In the genomic region with DNA sequence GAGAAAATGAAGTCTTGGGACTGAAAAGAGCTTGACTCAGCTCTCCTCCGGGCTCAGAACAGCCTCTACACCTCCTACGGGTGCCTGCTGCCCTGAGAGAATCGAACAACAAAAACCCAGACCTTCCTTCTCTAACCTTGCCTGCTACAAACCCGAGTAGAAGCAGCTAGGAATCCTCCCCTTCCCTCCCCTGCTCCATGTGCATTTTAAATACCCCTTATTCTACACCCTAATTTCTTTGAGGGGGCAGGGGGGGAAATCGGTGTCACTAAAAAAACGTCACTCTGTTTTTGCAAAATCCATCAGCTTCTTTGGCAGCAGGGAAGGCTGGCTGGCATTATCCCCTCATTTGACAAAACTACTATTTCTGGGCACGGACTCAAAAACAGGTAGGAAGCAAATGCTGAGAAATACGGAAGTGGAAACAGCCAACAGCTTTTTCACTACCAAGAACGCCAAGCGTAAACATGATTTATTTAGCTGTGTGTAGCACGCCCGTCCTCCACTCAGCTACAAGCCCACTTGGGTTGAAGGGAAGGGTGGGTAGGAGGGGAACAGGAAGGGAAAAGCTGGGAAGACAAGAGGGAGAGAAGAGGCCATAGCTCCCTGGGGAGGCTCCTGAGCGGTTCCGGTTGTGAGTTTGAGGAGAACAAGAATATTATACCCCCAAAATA, we compare ENCODE assay signal across 9 mouse cellular contexts. TPM values are rescaled to one million over a fixed set of nuclear protein-coding genes. Genes with fewer than 3 reads are reported as not detected.
A peak's percentile ranks its signal among the peaks of the same experiment; 100 is the strongest.
DNase-seq lines count a peak whose midpoint lies in the region; ATAC-seq lines count a peak whose summit lies in the region.
"Had no signal": no experiment of that assay in that cellular context is flagged by ENCODE, and none has a peak within 500 bp of the region (broad histone marks: within the 10 kb centered on the region; RNA-seq: fewer than 3 reads in every experiment).

No protein-coding gene starts in this region.

- H3K4me1 ChIP-seq in heart, embryonic 16.5 days (ENCODE audit: control insufficient read depth, insufficient read depth, low read length): peaks cover 54% of the 10 kb centered on the region
- H3K4me1 ChIP-seq in embryonic facial prominence, embryonic 10.5 days: peaks cover 100% of the 10 kb centered on the region
- peaks cover 98% of the 10 kb centered on the region for H3K4me1 ChIP-seq in forebrain, embryonic 16.5 days (replicated peaks; ENCODE audit: control insufficient read depth, insufficient read depth, low read length)
- H3K4me1 ChIP-seq in midbrain, embryonic 10.5 days: peaks cover 99% of the 10 kb centered on the region
- H3K4me1 ChIP-seq in liver, embryonic 11.5 days (replicated peaks; ENCODE audit: control insufficient read depth, insufficient read depth, low read length): 0 out of 2 replicates have a peak, but pooled peaks cover 2% of the 10 kb centered on the region

- H3K4me2 ChIP-seq in heart, embryonic 16.5 days (ENCODE audit: low read depth, low read length): peak overlapping the region; percentile 49
- H3K4me2 ChIP-seq in forebrain, embryonic 16.5 days (ENCODE audit: low read length): peak overlapping the region; percentile 77
- H3K4me2 ChIP-seq in liver, embryonic 11.5 days: no peak overlapping the region

- H3K27me3 ChIP-seq in heart, embryonic 16.5 days (ENCODE audit: control insufficient read depth, insufficient read depth, low read length): peaks cover 3% of the 10 kb centered on the region
- peaks cover 52% of the 10 kb centered on the region for H3K27me3 ChIP-seq in embryonic facial prominence, embryonic 10.5 days (replicated peaks; ENCODE audit: low read depth, poor library complexity, severe bottlenecking)
- no peaks in the 10 kb centered on the region for H3K27me3 ChIP-seq in forebrain, embryonic 16.5 days (replicated peaks; ENCODE audit: control insufficient read depth, insufficient read depth, low read length)
- H3K27me3 ChIP-seq in midbrain, embryonic 10.5 days (ENCODE audit: low read depth, poor library complexity, severe bottlenecking): peaks cover 73% of the 10 kb centered on the region
- peaks cover 61% of the 10 kb centered on the region for H3K27me3 ChIP-seq in liver, embryonic 11.5 days (replicated peaks; ENCODE audit: control insufficient read depth, insufficient read depth, low read length)

- ATAC-seq in heart, embryonic 16.5 days (replicated peaks; ENCODE audit: extremely low read depth, insufficient read depth, low FRiP score): no peak
- ATAC-seq in forebrain, embryonic 16.5 days: peak; percentile 49
- no peak for ATAC-seq in liver, embryonic 11.5 days (replicated peaks; ENCODE audit: low FRiP score)

- no peaks in the 10 kb centered on the region for H3K36me3 ChIP-seq in heart, embryonic 16.5 days (ENCODE audit: control insufficient read depth, insufficient read depth)
- peaks cover 4% of the 10 kb centered on the region; the same call in 1 of the 2 replicates for H3K36me3 ChIP-seq in embryonic facial prominence, embryonic 10.5 days (replicated peaks)
- no peaks in the 10 kb centered on the region for H3K36me3 ChIP-seq in forebrain, embryonic 16.5 days (ENCODE audit: control insufficient read depth, insufficient read depth)
- no peaks in the 10 kb centered on the region for H3K36me3 ChIP-seq in midbrain, embryonic 10.5 days
- H3K36me3 ChIP-seq in liver, embryonic 11.5 days (ENCODE audit: control insufficient read depth, insufficient read depth, low read length): no peaks in the 10 kb centered on the region

- H3K9ac ChIP-seq in heart, embryonic 16.5 days (ENCODE audit: low read length): peak overlapping the region; percentile 12
- peak overlapping the region; percentile 56 for H3K9ac ChIP-seq in forebrain, embryonic 16.5 days (replicated peaks; ENCODE audit: low read depth, low read length)
- no peak overlapping the region for H3K9ac ChIP-seq in liver, embryonic 11.5 days (ENCODE audit: low read depth, low read length)

- H3K9me3 ChIP-seq in heart, embryonic 16.5 days (replicated peaks; ENCODE audit: control insufficient read depth, low read length): no peaks in the 10 kb centered on the region
- no peaks in the 10 kb centered on the region for H3K9me3 ChIP-seq in embryonic facial prominence, embryonic 10.5 days
- H3K9me3 ChIP-seq in forebrain, embryonic 16.5 days (ENCODE audit: control insufficient read depth, low read length): no peaks in the 10 kb centered on the region
- no peaks in the 10 kb centered on the region for H3K9me3 ChIP-seq in midbrain, embryonic 10.5 days (replicated peaks)
- no peaks in the 10 kb centered on the region for H3K9me3 ChIP-seq in liver, embryonic 11.5 days (ENCODE audit: control insufficient read depth, low read length)

- H3K27ac ChIP-seq in heart, embryonic 16.5 days (ENCODE audit: low read length): no peak overlapping the region
- peak overlapping the region; percentile 54; the same call in 1 of the 2 replicates for H3K27ac ChIP-seq in embryonic facial prominence, embryonic 10.5 days (replicated peaks)
- peak overlapping the region; percentile 89 for H3K27ac ChIP-seq in forebrain, embryonic 16.5 days (ENCODE audit: low read length)
- peak overlapping the region; percentile 76 for H3K27ac ChIP-seq in midbrain, embryonic 10.5 days (replicated peaks)
- H3K27ac ChIP-seq in liver, embryonic 11.5 days (ENCODE audit: low read depth, low read length): no peak overlapping the region

- WGBS in heart, embryonic 16.5 days: 42% methylated on average over 14 of the region's 14 CpGs
- WGBS in embryonic facial prominence, embryonic 10.5 days: 27% methylated on average over 14 of the region's 14 CpGs
- 4% methylated on average over 14 of the region's 14 CpGs for WGBS in forebrain, embryonic 16.5 days
- WGBS in midbrain, embryonic 10.5 days: 25% methylated on average over 14 of the region's 14 CpGs
- WGBS in liver, embryonic 11.5 days: 33% methylated on average over 14 of the region's 14 CpGs

- DNase-seq in heart, postnatal 4 days: no peak
- no peak for DNase-seq in embryonic facial prominence, embryonic 10.5 days (ENCODE audit: low spot score)
- no peak for DNase-seq in midbrain, embryonic 10.5 days (ENCODE audit: low spot score)
- no peak for DNase-seq in liver, embryonic 11.5 days (ENCODE audit: low spot score)
- DNase-seq in embryo, embryonic 10.5 days (ENCODE audit: low spot score): no peak
- DNase-seq in spleen, adult 12 weeks (ENCODE audit: low spot score): no peak
- DNase-seq: cerebellum, adult 9-11 months had no signal

- no peak overlapping the region for H3K4me3 ChIP-seq in heart, embryonic 16.5 days (ENCODE audit: low read length)
- peak overlapping the region; percentile 43 for H3K4me3 ChIP-seq in embryonic facial prominence, embryonic 10.5 days
- H3K4me3 ChIP-seq in forebrain, embryonic 16.5 days (replicated peaks; ENCODE audit: low read length): peak overlapping the region; percentile 30
- peak overlapping the region; percentile 42 for H3K4me3 ChIP-seq in midbrain, embryonic 10.5 days
- H3K4me3 ChIP-seq in liver, embryonic 11.5 days (ENCODE audit: low read depth, low read length): no peak overlapping the region

RNA-seq across cellular contexts. Expression of gene Bcl11b, which starts 27.4 kb away (rescaled TPM):
- 6.3 and 9.0 TPM in 2 replicates for polyA plus RNA-seq in heart, embryonic 16.5 days (2015; fragmentation: Nextera tagmentation; extraction: Ambion mirVana)
- 1 to 10 TPM; 1.5 to 1.6 TPM for total RNA-seq in heart, postnatal 4 days (2021)
- 7.3 and 10.4 TPM in 2 replicates for polyA plus RNA-seq in embryonic facial prominence, embryonic 10.5 days (2016; fragmentation: Nextera tagmentation; extraction: Ambion mirVana)
- polyA plus RNA-seq in forebrain, embryonic 16.5 days (2015; fragmentation: Nextera tagmentation; extraction: Ambion mirVana): 81.4 and 87.9 TPM in 2 replicates
- polyA plus RNA-seq in midbrain, embryonic 10.5 days (2016; fragmentation: Nextera tagmentation; extraction: Ambion mirVana): 2.5 and 3.9 TPM in 2 replicates
- polyA plus RNA-seq in liver, embryonic 11.5 days (2014; fragmentation: Nextera tagmentation; extraction: Ambion mirVana): 0.53 and 0.90 TPM in 2 replicates

Comparison
In these comparisons a context has a peak if more than half of its experiments do, and no peak if none do; other contexts are left out.
1. H3K27ac ChIP-seq: peak in embryonic facial prominence, embryonic 10.5 days (single experiment), forebrain, embryonic 16.5 days (single experiment) and midbrain, embryonic 10.5 days (single experiment); none in heart, embryonic 16.5 days (single experiment) and liver, embryonic 11.5 days (single experiment).
2. H3K4me3 ChIP-seq: peak in embryonic facial prominence, embryonic 10.5 days (single experiment), forebrain, embryonic 16.5 days (single experiment) and midbrain, embryonic 10.5 days (single experiment); none in heart, embryonic 16.5 days (single experiment) and liver, embryonic 11.5 days (single experiment).